Mouse (Mus musculus) intestine, postnatal 0 days (tissue): ENCODE results near the gene Zswim9. TPM values are rescaled to one million over a fixed set of nuclear protein-coding genes. Genes with fewer than 3 reads are reported as not detected.

Source experiments
- ATAC-seq: fragments of 200-750 bp; cut with Nextera tagmentation; 2 replicates; pipeline ENCODE4 v1.8.0; 2017; ENCODE audit warnings: mild to moderate bottlenecking, moderate TSS enrichment, moderate library complexity
- H3K27ac ChIP-seq: fragments of 300-500 bp; sonication (generic); 2 replicates; pipeline ENCODE4 v1.5.1; 2014; ENCODE audit warnings: mild to moderate bottlenecking, low read depth, low read length, moderate library complexity
- H3K27me3 ChIP-seq: fragments of 300-500 bp; sonication (generic); replicated peaks from 2 replicates; pipeline ENCODE4 v1.6.1; 2014; ENCODE audit warnings: low read length, mixed read lengths; ENCODE audit not compliant: control insufficient read depth, insufficient read depth
- H3K36me3 ChIP-seq: fragments of 300-500 bp; sonication (generic); 2 replicates; pipeline ENCODE4 v1.6.1; 2014; ENCODE audit warnings: mild to moderate bottlenecking, moderate library complexity; ENCODE audit not compliant: control insufficient read depth, insufficient read depth
- H3K4me1 ChIP-seq: fragments of 300-500 bp; sonication (generic); replicated peaks from 2 replicates; pipeline ENCODE4 v1.6.1; 2014; ENCODE audit warnings: antibody characterized with exemption, low read length, mixed read lengths; ENCODE audit not compliant: control insufficient read depth, insufficient read depth
- H3K4me2 ChIP-seq: fragments of 300-500 bp; sonication (generic); replicated peaks from 2 replicates; pipeline ENCODE4 v1.6.1; 2014; ENCODE audit warnings: low read depth, mild to moderate bottlenecking, moderate library complexity
- H3K4me3 ChIP-seq: fragments of 300-500 bp; sonication (generic); 2 replicates; pipeline ENCODE4 v1.5.1; 2014; ENCODE audit warnings: low read depth, low read length
- H3K9ac ChIP-seq: fragments of 300-500 bp; sonication (generic); 2 replicates; pipeline ENCODE4 v1.6.1; 2014; ENCODE audit warnings: mild to moderate bottlenecking, low read depth, low read length
- H3K9me3 ChIP-seq: fragments of 300-500 bp; sonication (generic); 2 replicates; pipeline ENCODE4 v1.6.1; 2016; ENCODE audit warnings: mixed run types; ENCODE audit not compliant: control insufficient read depth
- CTCF ChIP-seq: sonication (generic); IDR thresholded peaks from 2 replicates; pipeline ENCODE4 v1.5.1; 2016; ENCODE audit warnings: low read depth, mild to moderate bottlenecking, control low read depth, antibody characterized with exemption, moderate library complexity
- WGBS: fragments of 180-500 bp; shearing (Covaris S2); extraction: QIAGEN DNeasy Blood & Tissue Kit; methylation state at CpG from one replicate; pipeline ENCODE4 v1.1.7; 2014; 5-methylcytosine and 5-hydroxymethylcytosine counted together
- polyA plus RNA-seq: library from polyadenylated mRNA; unstranded; fragments of >200 nt; fragmentation: Nextera tagmentation; extraction: Ambion mirVana; gene quantifications from 2 replicates; pipeline ENCODE4 v1.2.1, GENCODE M21; 2015

Zswim9 gene
- 1.6 and 1.9 TPM in 2 replicates for polyA plus RNA-seq

- H3K36me3 ChIP-seq = 0 out of 2 replicates have a peak, but pooled peaks cover 10% of the 10 kb centered on the region
- WGBS = under 1% methylated on average over 39 of the region's 39 CpGs
- peak; percentile 100 for ATAC-seq
- H3K4me1 ChIP-seq = peaks cover 4% of the 10 kb centered on the region; the same call in 1 of the 2 replicates
- peak within 1 kb of the TSS; percentile 62 for H3K9ac ChIP-seq
- H3K9me3 ChIP-seq = no peaks in the 10 kb centered on the region
- no peak; the same call in none of the 2 replicates for TF ChIP-seq CTCF
- peak within 1 kb of the TSS; percentile 86 for H3K4me2 ChIP-seq
- H3K27me3 ChIP-seq = no peaks in the 10 kb centered on the region
- peak within 1 kb of the TSS; percentile 76 for H3K4me3 ChIP-seq
- H3K27ac ChIP-seq = peak within 1 kb of the TSS; percentile 68
Measured at GRCm38 (mm10) chr7:13278308-13278891, at the start of gene Zswim9. Zswim9 (minus strand) TSS chr7:13278721.

GRCm38 (mm10) chr7:13324316-13324715, 45.8 kb upstream of the Zswim9 start, which contains the start of gene Pla2g4c:
Pla2g4c (plus strand) TSS chr7:13324655.
- H3K36me3 ChIP-seq = no peaks in the 10 kb centered on the region
- H3K27me3 ChIP-seq = no peaks in the 10 kb centered on the region
- H3K9ac ChIP-seq = no peak within 1 kb of the TSS
- 63% methylated on average over 2 of the region's 2 CpGs for WGBS
- H3K4me3 ChIP-seq = no peak within 1 kb of the TSS
- H3K27ac ChIP-seq = no peak within 1 kb of the TSS
- H3K4me2 ChIP-seq = no peak within 1 kb of the TSS
- no peak for ATAC-seq
- no peak for TF ChIP-seq CTCF
- no peaks in the 10 kb centered on the region for H3K9me3 ChIP-seq
- H3K4me1 ChIP-seq = no peaks in the 10 kb centered on the region

- no peak for ATAC-seq
Measured at GRCm38 (mm10) chr7:13321424-13321823, 42.9 kb upstream of the Zswim9 start.

GRCm38 (mm10) chr7:13314095-13314597, 35.6 kb upstream of the Zswim9 start:
- Histone ChIP-seq H3K27me3 (no peaks in the 10 kb centered on the region), H3K4me1 (0 out of 2 replicates have a peak, but pooled peaks cover 3% of the 10 kb centered on the region), H3K27ac (no peak overlapping the region), H3K9ac (no peak overlapping the region), H3K36me3 (peaks cover 22% of the 10 kb centered on the region), H3K4me3 (no peak overlapping the region), H3K9me3 (no peaks in the 10 kb centered on the region), H3K4me2 (no peak overlapping the region)
- 69% methylated on average over 5 of the region's 5 CpGs for WGBS
- no peak for ATAC-seq
- TF ChIP-seq CTCF = no peak

More at GRCm38 (mm10) chr7:13321424-13321823, 42.9 kb upstream of the Zswim9 start:
- no peak overlapping the region for H3K27ac ChIP-seq
- no peak overlapping the region for H3K4me3 ChIP-seq
- no peak overlapping the region for H3K9ac ChIP-seq
- no peaks in the 10 kb centered on the region for H3K4me1 ChIP-seq
- WGBS = 86% methylated on average over 3 of the region's 3 CpGs
- H3K36me3 ChIP-seq = no peaks in the 10 kb centered on the region
- no peak overlapping the region for H3K4me2 ChIP-seq
- no peak for TF ChIP-seq CTCF
- no peaks in the 10 kb centered on the region for H3K9me3 ChIP-seq
- H3K27me3 ChIP-seq = no peaks in the 10 kb centered on the region

- 97% methylated on average over 4 of the region's 4 CpGs for WGBS
Measured at GRCm38 (mm10) chr7:13311401-13311800, 32.9 kb upstream of the Zswim9 start.

GRCm38 (mm10) chr7:13310493-13311199, 32.1 kb upstream of the Zswim9 start:
- Histone ChIP-seq H3K27me3 (no peaks in the 10 kb centered on the region), H3K36me3 (peaks cover 51% of the 10 kb centered on the region), H3K9ac (no peak overlapping the region), H3K4me2 (no peak overlapping the region), H3K9me3 (no peaks in the 10 kb centered on the region), H3K4me1 (0 out of 2 replicates have a peak, but pooled peaks cover under 1% of the 10 kb centered on the region), H3K4me3 (no peak overlapping the region), H3K27ac (no peak overlapping the region)
- 0 out of 2 replicates have a peak, but pooled peaks have one; percentile 47 for ATAC-seq
- 76% methylated on average over 6 of the region's 6 CpGs for WGBS
- no peak for TF ChIP-seq CTCF

More at GRCm38 (mm10) chr7:13311401-13311800, 32.9 kb upstream of the Zswim9 start:
- peaks cover 43% of the 10 kb centered on the region for H3K36me3 ChIP-seq
- H3K9ac ChIP-seq = no peak overlapping the region
- H3K4me2 ChIP-seq = no peak overlapping the region
- H3K4me1 ChIP-seq = 0 out of 2 replicates have a peak, but pooled peaks cover 3% of the 10 kb centered on the region
- H3K9me3 ChIP-seq = no peaks in the 10 kb centered on the region
- no peaks in the 10 kb centered on the region for H3K27me3 ChIP-seq
- no peak overlapping the region for H3K4me3 ChIP-seq
- H3K27ac ChIP-seq = no peak overlapping the region
- no peak for ATAC-seq
- no peak for TF ChIP-seq CTCF
